Mouse (Mus musculus): ENCODE measurements at regions not wholly inside any gene's neighbourhood (a gene's known extent, or its start where the extent isn't known, plus 50 kb on each side); places are given as distances from the start of the nearest gene placed in this dataset.

DNA sequence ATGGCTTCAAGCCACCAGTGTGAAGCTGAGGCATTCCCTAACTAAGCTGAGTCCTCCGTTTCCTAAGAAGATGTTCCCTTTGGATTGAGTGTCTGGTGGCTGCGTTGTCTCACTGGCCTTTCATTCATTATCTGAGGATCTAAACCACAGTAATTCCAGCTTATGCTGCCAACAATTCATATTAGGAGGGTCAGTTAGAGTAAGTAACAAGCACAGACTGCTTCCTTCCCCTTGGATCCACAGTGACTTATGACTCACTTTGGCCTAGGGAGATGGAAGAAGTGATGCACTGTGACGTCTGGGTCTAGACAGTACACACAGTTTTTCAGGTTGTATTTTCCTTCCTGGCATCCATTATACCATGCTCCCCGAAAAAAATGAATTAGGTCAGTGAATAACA lies 57.8 kb upstream of the Npy start:
- TF ChIP-seq EP300 (IDR thresholded peaks at IDR 0.05; ENCODE audit: low read depth) (no peak), CTCF (IDR thresholded peaks at IDR 0.05; ENCODE audit: low read depth) (no peak)

Data from liver, embryonic 14.5 days (tissue).